Mouse (Mus musculus) lung, embryonic 16.5 days (tissue): Measurements from ENCODE around the gene Zkscan7. TPM values are rescaled to one million over a fixed set of nuclear protein-coding genes. Genes with fewer than 3 reads are reported as not detected.
"Not testable (repeated sequence)": the region's sequence is repeated elsewhere in the genome, so short reads cannot be mapped to it uniquely, and the experiment has no call there.

Experiments used
- ATAC-seq: fragments of 200-750 bp; cut with Nextera tagmentation; 2 replicates; pipeline ENCODE4 v1.8.0; 2017; ENCODE audit warnings: low read depth, mild to moderate bottlenecking, moderate library complexity
- H3K27ac ChIP-seq: fragments of 300-500 bp; sonication (generic); 2 replicates; pipeline ENCODE4 v1.5.1; 2014; ENCODE audit warnings: mild to moderate bottlenecking, control low read depth, low read length
- H3K27me3 ChIP-seq: fragments of 300-500 bp; sonication (generic); 2 replicates; pipeline ENCODE4 v1.6.1; 2014; ENCODE audit warnings: low read depth, low read length, mixed read lengths; ENCODE audit not compliant: control insufficient read depth, insufficient read depth
- H3K36me3 ChIP-seq: fragments of 300-500 bp; sonication (generic); 2 replicates; pipeline ENCODE4 v1.6.1; 2014; ENCODE audit warnings: low read length; ENCODE audit not compliant: control insufficient read depth, insufficient read depth
- H3K4me1 ChIP-seq: fragments of 300-500 bp; sonication (generic); replicated peaks from 2 replicates; pipeline ENCODE4 v1.6.1; 2014; ENCODE audit warnings: low read length, mixed read lengths; ENCODE audit not compliant: control insufficient read depth, insufficient read depth
- H3K4me2 ChIP-seq: fragments of 300-500 bp; sonication (generic); 2 replicates; pipeline ENCODE4 v1.6.1; 2014; ENCODE audit warnings: low read depth, low read length, control low read depth
- H3K4me3 ChIP-seq: fragments of 300-500 bp; sonication (generic); 2 replicates; pipeline ENCODE4 v1.5.1; 2014; ENCODE audit warnings: mild to moderate bottlenecking, low read length, control low read depth
- H3K9ac ChIP-seq: fragments of 300-500 bp; sonication (generic); 2 replicates; pipeline ENCODE4 v1.6.1; 2014; ENCODE audit warnings: low read length, control low read depth
- H3K9me3 ChIP-seq: fragments of 300-500 bp; sonication (generic); 2 replicates; pipeline ENCODE4 v1.6.1; 2016; ENCODE audit warnings: low read length; ENCODE audit not compliant: control insufficient read depth
- WGBS: fragments of 180-500 bp; shearing (Covaris S2); extraction: QIAGEN DNeasy Blood & Tissue Kit; methylation state at CpG from one replicate; pipeline ENCODE4 v1.1.7; 2014; 5-methylcytosine and 5-hydroxymethylcytosine counted together
- polyA plus RNA-seq: library from polyadenylated mRNA; unstranded; fragments of >200 nt; fragmentation: Nextera tagmentation; extraction: Ambion mirVana; gene quantifications from 2 replicates; pipeline ENCODE4 v1.2.1, GENCODE M21; 2015

Gene Zkscan7
- polyA plus RNA-seq: 5.3 and 6.0 TPM in 2 replicates

DNA sequence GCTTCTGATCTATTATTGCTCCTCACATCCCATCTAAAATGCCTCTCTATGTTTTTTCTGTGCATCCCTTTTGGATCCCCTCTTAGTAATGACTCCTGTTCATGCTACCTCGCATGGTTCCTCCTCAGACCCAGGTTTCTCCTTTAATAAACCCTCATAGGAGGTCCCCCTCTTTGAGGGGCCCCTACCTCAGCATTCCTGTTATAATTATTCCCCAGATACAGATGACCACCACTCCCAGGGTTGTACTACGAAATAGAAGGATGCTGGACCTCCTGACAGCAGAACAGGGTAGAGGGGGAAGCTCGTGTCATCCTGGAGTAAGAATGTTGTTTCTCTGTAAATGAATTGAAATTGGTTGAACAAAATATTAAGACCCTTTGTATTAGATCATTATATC, at the start of gene Zkscan7:
TSS of gene Zkscan7 (plus strand) at position 301 of the 400 bp plus-strand sequence.
- peak within 1 kb of the TSS; percentile 83 for H3K4me3 ChIP-seq
- no peak for ATAC-seq
- H3K9ac ChIP-seq: no peak within 1 kb of the TSS

DNA sequence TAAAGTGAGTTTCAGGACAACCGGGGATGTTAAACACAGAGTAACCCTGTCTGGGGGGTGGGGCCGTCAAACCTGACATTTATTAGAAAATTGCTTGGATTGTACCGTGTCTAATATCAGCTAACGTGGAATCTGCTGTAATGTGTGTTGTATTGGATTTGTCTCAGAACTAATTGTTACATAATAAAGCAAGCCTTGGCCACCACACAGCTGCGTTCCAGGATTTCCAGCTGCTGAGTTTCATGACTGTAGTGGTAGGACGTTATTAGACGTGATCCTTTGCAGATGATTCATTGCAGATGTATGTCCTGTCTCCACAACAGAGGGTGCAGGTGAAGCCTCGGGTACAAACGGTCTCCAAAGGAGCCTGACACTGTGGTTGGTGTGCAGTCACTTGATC, 49.4 kb upstream of the Zkscan7 start:
- no peaks in the 10 kb centered on the region for H3K9me3 ChIP-seq
- peaks cover 10% of the 10 kb centered on the region for H3K4me1 ChIP-seq
- 60% methylated on average over 9 of the region's 9 CpGs for WGBS
- no peak overlapping the region for H3K4me3 ChIP-seq
- peak overlapping the region; percentile 88; the same call in 1 of the 2 replicates for H3K27ac ChIP-seq
- H3K9ac ChIP-seq: no peak overlapping the region
- H3K27me3 ChIP-seq: no peaks in the 10 kb centered on the region
- H3K36me3 ChIP-seq: peaks cover 2% of the 10 kb centered on the region; the same call in 1 of the 2 replicates
- ATAC-seq: 0 out of 2 replicates have a peak, but pooled peaks have one; percentile 2
- H3K4me2 ChIP-seq: no peak overlapping the region

More for the DNA sequence above, at the start of gene Zkscan7:
- Histone ChIP-seq H3K27me3 (no peaks in the 10 kb centered on the region), H3K9me3 (peaks cover 3% of the 10 kb centered on the region), H3K4me2 (peak within 1 kb of the TSS; percentile 78), H3K4me1 (peaks cover 3% of the 10 kb centered on the region; the same call in 1 of the 2 replicates), H3K36me3 (no peaks in the 10 kb centered on the region), H3K27ac (no peak within 1 kb of the TSS)
- 82% methylated on average over 3 of the region's 3 CpGs for WGBS

DNA sequence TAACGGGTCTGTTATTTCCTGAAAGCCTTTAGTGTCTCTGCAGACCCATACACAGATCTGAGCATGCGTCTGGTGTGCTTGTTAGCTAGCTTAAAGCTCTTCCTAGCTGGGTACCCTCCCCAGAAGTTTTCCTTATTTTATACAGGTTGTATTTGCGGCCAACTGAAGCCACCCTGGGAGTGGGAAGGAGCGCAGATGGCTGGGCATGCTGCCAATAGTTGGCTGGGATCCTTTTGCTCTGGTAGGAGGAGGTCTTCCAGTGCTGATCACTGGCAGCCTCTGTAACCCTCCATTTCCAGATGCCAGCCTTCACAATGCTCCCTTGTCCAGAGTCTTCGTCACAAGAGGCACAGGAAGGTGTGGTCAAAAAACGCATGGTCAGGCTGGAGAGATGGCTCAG, 48.7 kb upstream of the Zkscan7 start:
- H3K4me2 ChIP-seq: no peak overlapping the region
- H3K9ac ChIP-seq: no peak overlapping the region
- no peaks in the 10 kb centered on the region for H3K9me3 ChIP-seq
- H3K27me3 ChIP-seq: no peaks in the 10 kb centered on the region
- H3K4me1 ChIP-seq: peaks cover 10% of the 10 kb centered on the region
- H3K4me3 ChIP-seq: no peak overlapping the region
- H3K27ac ChIP-seq: peak overlapping the region; percentile 88
- H3K36me3 ChIP-seq: peaks cover 2% of the 10 kb centered on the region; the same call in 1 of the 2 replicates
- ATAC-seq: peak; percentile 76
- WGBS: 21% methylated on average over 6 of the region's 6 CpGs

DNA sequence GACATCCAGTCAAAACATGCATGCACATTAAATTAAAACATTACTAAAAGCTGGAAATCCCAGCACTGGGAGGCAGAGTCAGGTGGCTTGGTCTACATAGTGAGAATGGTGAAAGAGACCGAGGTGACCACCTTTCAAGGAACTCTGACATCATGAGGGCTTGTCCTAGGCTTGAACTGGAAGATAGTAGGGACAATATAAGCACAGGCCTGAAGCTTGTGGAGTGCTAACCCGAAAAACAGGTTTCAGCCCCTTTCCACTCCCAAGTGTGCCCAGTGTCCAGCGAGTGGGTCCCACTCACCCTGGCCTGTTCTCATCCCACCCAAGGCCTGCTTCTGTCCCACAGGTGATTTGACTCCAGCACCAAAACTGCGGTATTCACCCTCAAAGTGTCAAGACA, 48.3 kb upstream of the Zkscan7 start:
- H3K27me3 ChIP-seq: no peaks in the 10 kb centered on the region
- peaks cover 2% of the 10 kb centered on the region; the same call in 1 of the 2 replicates for H3K36me3 ChIP-seq
- peak; percentile 68; the same call in 1 of the 2 replicates for ATAC-seq
- peak overlapping the region; percentile 88 for H3K27ac ChIP-seq
- H3K4me1 ChIP-seq: peaks cover 10% of the 10 kb centered on the region
- WGBS: 58% methylated on average over 4 of the region's 4 CpGs
- H3K9ac ChIP-seq: peak overlapping the region; percentile 53
- no peak overlapping the region for H3K4me2 ChIP-seq
- no peak overlapping the region for H3K4me3 ChIP-seq
- H3K9me3 ChIP-seq: no peaks in the 10 kb centered on the region

DNA sequence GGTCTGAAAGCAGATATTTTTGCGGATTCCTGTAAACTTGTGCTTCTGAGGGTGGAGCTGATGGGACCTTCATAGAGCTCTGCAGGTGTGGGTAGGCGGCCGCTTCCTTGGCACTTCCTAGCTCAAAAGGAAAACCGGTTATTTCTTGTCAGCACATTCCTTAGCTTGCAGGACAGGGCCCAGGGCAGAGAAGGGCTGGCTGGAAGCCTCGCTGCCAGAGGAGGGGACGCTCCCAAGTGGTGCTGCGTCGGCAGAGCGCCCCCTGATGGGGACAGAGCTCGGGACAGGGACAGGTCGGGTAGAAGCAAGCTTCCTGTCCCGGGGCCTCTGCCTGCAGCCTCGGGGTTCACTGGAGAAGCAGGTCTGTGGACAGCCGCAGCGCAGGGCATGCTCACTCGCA, 47.8 kb upstream of the Zkscan7 start:
- H3K27ac ChIP-seq: peak overlapping the region; percentile 88
- H3K4me2 ChIP-seq: peak overlapping the region; percentile 35
- H3K36me3 ChIP-seq: peaks cover 2% of the 10 kb centered on the region; the same call in 1 of the 2 replicates
- ATAC-seq: peak; percentile 92
- H3K27me3 ChIP-seq: no peaks in the 10 kb centered on the region
- H3K9me3 ChIP-seq: no peaks in the 10 kb centered on the region
- peak overlapping the region; percentile 18; the same call in 1 of the 2 replicates for H3K4me3 ChIP-seq
- peaks cover 10% of the 10 kb centered on the region for H3K4me1 ChIP-seq
- 19% methylated on average over 16 of the region's 16 CpGs for WGBS
- H3K9ac ChIP-seq: peak overlapping the region; percentile 53

DNA sequence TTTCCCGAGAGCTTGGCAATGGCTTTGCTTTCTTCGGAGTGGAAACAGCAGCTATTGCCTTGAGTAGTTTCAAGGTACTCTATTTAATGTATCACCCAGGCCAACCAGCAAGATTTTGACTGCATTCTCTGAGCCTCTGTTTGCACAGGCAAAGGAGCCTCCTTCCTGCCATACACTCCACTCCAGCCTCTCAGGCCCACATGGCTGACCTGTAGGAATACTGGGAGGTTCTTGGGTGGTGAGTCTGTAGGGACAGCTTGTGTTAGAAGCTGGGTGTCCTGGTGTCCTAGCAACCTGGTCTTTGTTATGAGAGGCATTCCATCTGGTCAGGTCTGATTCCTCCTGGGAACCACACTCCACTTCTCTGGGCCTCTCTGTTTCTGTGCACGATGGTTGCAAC, 41.7 kb upstream of the Zkscan7 start, which contains the start of gene Gm35549:
TSS of gene Gm35549 (minus strand) at position 276 of the 400 bp plus-strand sequence.
- no peaks in the 10 kb centered on the region for H3K27me3 ChIP-seq
- WGBS: 45% methylated on average over 3 of the region's 3 CpGs
- H3K4me3 ChIP-seq: no peak within 1 kb of the TSS
- no peak within 1 kb of the TSS for H3K9ac ChIP-seq
- no peak within 1 kb of the TSS for H3K4me2 ChIP-seq
- ATAC-seq: peak; percentile 67
- H3K9me3 ChIP-seq: peaks cover 5% of the 10 kb centered on the region; the same call in 1 of the 2 replicates
- H3K4me1 ChIP-seq: no peaks in the 10 kb centered on the region
- peaks cover 5% of the 10 kb centered on the region; the same call in 1 of the 2 replicates for H3K36me3 ChIP-seq
- H3K27ac ChIP-seq: peak within 1 kb of the TSS; percentile 15

DNA sequence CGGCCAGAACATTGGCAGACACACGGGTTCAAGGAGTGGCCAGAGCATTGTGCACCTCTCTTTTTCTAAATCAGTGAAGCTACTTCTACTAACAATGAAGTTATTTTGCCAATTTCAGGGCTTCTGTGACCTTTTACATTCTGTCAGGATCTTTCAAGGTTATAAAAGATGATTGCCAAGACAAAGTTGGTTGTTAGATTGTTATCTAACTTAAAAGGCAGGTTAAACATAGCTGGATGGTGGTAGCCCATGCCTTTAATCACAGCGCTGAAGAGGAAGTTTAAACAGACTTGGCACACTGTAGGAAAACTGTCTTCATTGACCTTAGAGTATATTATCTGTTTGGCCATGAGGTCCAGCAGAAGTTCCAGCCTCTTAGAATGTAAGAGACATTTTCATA, 39.9 kb upstream of the Zkscan7 start:
- 74% methylated on average over 3 of the region's 3 CpGs for WGBS
- H3K9me3 ChIP-seq: peaks cover 8% of the 10 kb centered on the region
- H3K4me1 ChIP-seq: no peaks in the 10 kb centered on the region
- H3K9ac ChIP-seq: no peak overlapping the region
- ATAC-seq: no peak
- H3K36me3 ChIP-seq: peaks cover 21% of the 10 kb centered on the region
- H3K27me3 ChIP-seq: no peaks in the 10 kb centered on the region
- no peak overlapping the region for H3K4me3 ChIP-seq
- no peak overlapping the region for H3K27ac ChIP-seq
- H3K4me2 ChIP-seq: no peak overlapping the region

DNA sequence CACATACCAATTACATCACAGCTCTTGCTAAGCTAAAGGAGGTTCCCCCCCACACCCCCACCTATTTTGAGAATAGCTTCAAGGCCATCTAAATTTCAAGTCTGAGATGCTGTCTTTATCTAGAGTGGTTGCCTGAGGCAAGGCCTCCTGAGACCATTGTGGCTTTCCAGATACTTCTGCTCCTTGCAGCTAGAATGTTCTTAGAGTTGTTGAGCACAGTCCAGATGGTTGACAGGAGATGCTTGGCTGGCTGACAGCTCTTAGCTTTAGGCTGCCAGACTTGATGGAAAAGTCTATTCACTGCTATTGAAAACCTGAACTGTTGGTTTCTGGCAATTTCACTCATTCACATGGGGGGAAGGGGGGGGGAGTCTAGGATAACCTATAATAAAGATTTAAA, 39.3 kb upstream of the Zkscan7 start:
- H3K4me2 ChIP-seq: no peak overlapping the region
- peaks cover 26% of the 10 kb centered on the region for H3K36me3 ChIP-seq
- no peak overlapping the region for H3K4me3 ChIP-seq
- no peaks in the 10 kb centered on the region for H3K4me1 ChIP-seq
- no peak overlapping the region for H3K9ac ChIP-seq
- H3K27ac ChIP-seq: no peak overlapping the region
- H3K9me3 ChIP-seq: peaks cover 8% of the 10 kb centered on the region
- ATAC-seq: peak; percentile 61
- H3K27me3 ChIP-seq: no peaks in the 10 kb centered on the region

DNA sequence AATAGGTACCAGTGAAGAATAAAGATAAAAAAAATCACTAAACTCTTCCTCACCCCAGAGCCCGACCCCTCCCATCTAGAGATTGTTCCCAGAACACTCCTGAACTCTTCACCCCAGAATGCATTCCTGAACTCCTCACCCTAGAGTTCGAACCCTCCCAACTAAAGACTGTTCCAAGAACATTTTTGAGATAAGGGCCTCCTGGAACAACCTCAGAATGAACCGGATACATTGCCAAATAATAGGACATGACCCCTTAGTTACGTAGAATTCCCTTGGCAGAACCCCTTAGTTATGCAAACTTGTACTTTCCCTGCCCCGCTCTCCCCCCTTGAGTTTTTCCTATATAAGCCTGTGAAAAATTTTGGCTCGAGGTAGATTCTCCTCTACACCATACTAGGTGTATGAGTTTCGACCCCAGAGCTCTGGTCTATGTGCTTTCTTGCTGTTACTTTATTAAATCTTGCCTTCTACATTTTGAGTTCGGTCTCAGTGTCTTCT, 37.6 kb upstream of the Zkscan7 start:
- not testable (repeated sequence) for H3K27me3 ChIP-seq, H3K9me3 ChIP-seq, H3K4me1 ChIP-seq, H3K4me2 ChIP-seq, ATAC-seq, H3K4me3 ChIP-seq, H3K27ac ChIP-seq, H3K9ac ChIP-seq
- peaks cover 43% of the 10 kb centered on the region for H3K36me3 ChIP-seq
- WGBS: 71% methylated on average over 7 of the region's 8 CpGs
